Mouse (Mus musculus): ENCODE measurements around the gene Ovol1. TPM values are rescaled to one million over a fixed set of nuclear protein-coding genes. Genes with fewer than 3 reads are reported as not detected.

Gene Ovol1
- polyA plus RNA-seq, 1 experiment from 2014 or later = 0.89 TPM

DNA sequence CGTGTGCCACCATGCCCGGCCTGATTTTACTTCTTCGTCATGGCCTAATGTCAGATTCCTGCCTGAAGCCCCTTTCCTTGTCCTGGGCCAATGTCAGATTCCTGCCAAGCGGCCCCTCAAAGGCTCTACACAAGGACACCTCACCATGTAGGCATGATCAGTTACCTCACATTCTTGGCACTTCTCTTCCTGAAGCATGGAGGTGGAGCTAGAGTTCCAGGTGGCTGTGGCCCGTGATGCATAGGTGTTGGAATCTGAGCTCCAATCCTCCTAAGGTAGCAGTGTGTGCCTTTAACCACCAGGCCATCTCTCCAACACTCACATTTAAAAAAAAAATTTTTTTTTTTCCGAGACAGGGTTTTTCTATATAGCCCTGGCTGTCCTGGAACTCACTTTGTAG is 20.3 kb upstream of the Ovol1 start:
- TF ChIP-seq CTCF (IDR thresholded peaks at IDR 0.05; ENCODE audit: low read depth) = no peak
- ATAC-seq (ENCODE audit: insufficient read depth) = no peak

GRCm38 (mm10) chr19:5579971-5580370 is 19.5 kb upstream of the Ovol1 start:
- H3K36me3 ChIP-seq (ENCODE audit: insufficient read depth) = no peaks in the 10 kb centered on the region
- TF ChIP-seq CTCF (IDR thresholded peaks at IDR 0.05; ENCODE audit: low read depth) = no peak
- DNase-seq = no peak
- no peak overlapping the region for H3K9ac ChIP-seq
- no peak overlapping the region for H3K4me3 ChIP-seq (ENCODE audit: low read depth, low read length)
- ATAC-seq (ENCODE audit: insufficient read depth) = no peak
- H3K4me2 ChIP-seq = no peak overlapping the region
- no peaks in the 10 kb centered on the region for H3K9me3 ChIP-seq (ENCODE audit: low read depth, low read length)
- WGBS = 68% methylated on average over 4 of the region's 4 CpGs
- no peak overlapping the region for H3K27ac ChIP-seq (ENCODE audit: low read depth)
- H3K27me3 ChIP-seq (ENCODE audit: insufficient read depth, low read length) = no peaks in the 10 kb centered on the region
- H3K4me1 ChIP-seq (ENCODE audit: insufficient read depth) = no peaks in the 10 kb centered on the region

More for the DNA sequence above, 20.3 kb upstream of the Ovol1 start:
- no peak overlapping the region for H3K4me3 ChIP-seq (ENCODE audit: low read depth, low read length)
- H3K9me3 ChIP-seq (ENCODE audit: low read depth, low read length) = no peaks in the 10 kb centered on the region
- no peak overlapping the region for H3K4me2 ChIP-seq
- H3K9ac ChIP-seq = no peak overlapping the region
- no peaks in the 10 kb centered on the region for H3K36me3 ChIP-seq (ENCODE audit: insufficient read depth)
- no peaks in the 10 kb centered on the region for H3K4me1 ChIP-seq (ENCODE audit: insufficient read depth)
- H3K27ac ChIP-seq (ENCODE audit: low read depth) = no peak overlapping the region
- H3K27me3 ChIP-seq (ENCODE audit: insufficient read depth, low read length) = no peaks in the 10 kb centered on the region
- 77% methylated on average over 6 of the region's 6 CpGs for WGBS
- DNase-seq = no peak

DNA sequence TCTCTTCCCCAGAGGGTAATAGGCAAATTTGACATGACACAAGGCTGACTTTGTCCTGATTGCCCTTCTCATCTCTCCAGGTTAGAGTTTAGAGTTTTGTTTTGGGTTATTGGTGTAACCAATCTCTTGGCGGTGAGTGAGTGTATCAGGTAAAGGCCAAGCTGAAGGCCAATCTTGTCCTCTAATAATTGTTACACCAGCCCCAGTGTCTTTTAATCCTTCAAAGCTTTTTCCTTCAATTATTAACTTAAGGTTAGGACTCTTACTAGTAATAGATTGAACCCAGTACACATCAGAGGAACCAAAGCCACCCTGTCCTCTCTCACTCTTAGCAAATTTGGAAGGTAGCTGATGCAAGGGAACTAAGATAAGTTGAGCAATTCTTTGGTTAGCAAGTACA is 14.9 kb upstream of the Ovol1 start:
- 0 out of 2 replicates have a peak, but pooled peaks cover 6% of the 10 kb centered on the region for H3K36me3 ChIP-seq (ENCODE audit: insufficient read depth)
- no peak overlapping the region for H3K9ac ChIP-seq
- no peak for ATAC-seq (ENCODE audit: insufficient read depth)
- 94% methylated on average over 1 of the region's 1 CpGs for WGBS
- H3K4me1 ChIP-seq (ENCODE audit: insufficient read depth) = no peaks in the 10 kb centered on the region
- no peaks in the 10 kb centered on the region for H3K27me3 ChIP-seq (ENCODE audit: insufficient read depth, low read length)
- H3K27ac ChIP-seq (ENCODE audit: low read depth) = no peak overlapping the region
- H3K4me2 ChIP-seq = no peak overlapping the region
- no peak for TF ChIP-seq CTCF (IDR thresholded peaks at IDR 0.05; ENCODE audit: low read depth)
- no peaks in the 10 kb centered on the region for H3K9me3 ChIP-seq (ENCODE audit: low read depth, low read length)
- no peak overlapping the region for H3K4me3 ChIP-seq (ENCODE audit: low read depth, low read length)
- no peak for DNase-seq

GRCm38 (mm10) chr19:5572331-5573125 is 12.1 kb upstream of the Ovol1 start:
- ATAC-seq (ENCODE audit: insufficient read depth) = no peak
- H3K36me3 ChIP-seq (ENCODE audit: insufficient read depth) = peaks cover 14% of the 10 kb centered on the region; the same call in 1 of the 2 replicates
- no peak overlapping the region for H3K9ac ChIP-seq
- H3K27ac ChIP-seq (ENCODE audit: low read depth) = no peak overlapping the region
- 79% methylated on average over 19 of the region's 19 CpGs for WGBS
- no peaks in the 10 kb centered on the region for H3K9me3 ChIP-seq (ENCODE audit: low read depth, low read length)
- no peak overlapping the region for H3K4me2 ChIP-seq
- H3K4me3 ChIP-seq (ENCODE audit: low read depth, low read length) = no peak overlapping the region
- H3K4me1 ChIP-seq (ENCODE audit: insufficient read depth) = no peaks in the 10 kb centered on the region
- no peaks in the 10 kb centered on the region for H3K27me3 ChIP-seq (ENCODE audit: insufficient read depth, low read length)
- no peak for DNase-seq
- no peak for TF ChIP-seq CTCF (IDR thresholded peaks at IDR 0.05; ENCODE audit: low read depth)

DNA sequence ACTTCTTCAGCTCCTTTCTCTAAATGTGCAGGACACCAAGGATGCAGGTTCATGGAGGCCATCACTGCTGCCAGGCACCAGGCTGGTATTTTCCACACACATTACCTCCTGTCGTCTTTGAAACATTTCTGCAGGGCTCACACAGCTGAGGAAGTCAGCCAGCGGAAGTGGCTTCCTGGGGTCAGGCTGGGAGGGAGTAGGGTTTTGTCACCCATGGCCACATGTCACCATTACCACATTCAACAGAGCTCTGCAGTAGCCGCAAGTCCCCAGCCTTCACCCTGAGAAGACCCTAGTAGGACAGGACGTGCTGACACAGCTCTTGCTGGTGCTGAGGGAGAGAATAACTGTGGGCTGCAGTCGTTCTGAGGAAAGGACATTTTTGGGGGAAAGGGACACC is 11.4 kb upstream of the Ovol1 start:
- no peak for ATAC-seq (ENCODE audit: insufficient read depth)
- Histone ChIP-seq H3K4me2 (no peak overlapping the region), H3K36me3 (ENCODE audit: insufficient read depth) (peaks cover 14% of the 10 kb centered on the region; the same call in 1 of the 2 replicates), H3K27ac (ENCODE audit: low read depth) (no peak overlapping the region), H3K27me3 (ENCODE audit: insufficient read depth, low read length) (no peaks in the 10 kb centered on the region), H3K4me3 (ENCODE audit: low read depth, low read length) (no peak overlapping the region), H3K9me3 (ENCODE audit: low read depth, low read length) (no peaks in the 10 kb centered on the region), H3K4me1 (ENCODE audit: insufficient read depth) (peaks cover 3% of the 10 kb centered on the region), H3K9ac (no peak overlapping the region)
- TF ChIP-seq CTCF (IDR thresholded peaks at IDR 0.05; ENCODE audit: low read depth) = no peak
- 69% methylated on average over 5 of the region's 5 CpGs for WGBS
- peak; percentile 14 for DNase-seq

DNA sequence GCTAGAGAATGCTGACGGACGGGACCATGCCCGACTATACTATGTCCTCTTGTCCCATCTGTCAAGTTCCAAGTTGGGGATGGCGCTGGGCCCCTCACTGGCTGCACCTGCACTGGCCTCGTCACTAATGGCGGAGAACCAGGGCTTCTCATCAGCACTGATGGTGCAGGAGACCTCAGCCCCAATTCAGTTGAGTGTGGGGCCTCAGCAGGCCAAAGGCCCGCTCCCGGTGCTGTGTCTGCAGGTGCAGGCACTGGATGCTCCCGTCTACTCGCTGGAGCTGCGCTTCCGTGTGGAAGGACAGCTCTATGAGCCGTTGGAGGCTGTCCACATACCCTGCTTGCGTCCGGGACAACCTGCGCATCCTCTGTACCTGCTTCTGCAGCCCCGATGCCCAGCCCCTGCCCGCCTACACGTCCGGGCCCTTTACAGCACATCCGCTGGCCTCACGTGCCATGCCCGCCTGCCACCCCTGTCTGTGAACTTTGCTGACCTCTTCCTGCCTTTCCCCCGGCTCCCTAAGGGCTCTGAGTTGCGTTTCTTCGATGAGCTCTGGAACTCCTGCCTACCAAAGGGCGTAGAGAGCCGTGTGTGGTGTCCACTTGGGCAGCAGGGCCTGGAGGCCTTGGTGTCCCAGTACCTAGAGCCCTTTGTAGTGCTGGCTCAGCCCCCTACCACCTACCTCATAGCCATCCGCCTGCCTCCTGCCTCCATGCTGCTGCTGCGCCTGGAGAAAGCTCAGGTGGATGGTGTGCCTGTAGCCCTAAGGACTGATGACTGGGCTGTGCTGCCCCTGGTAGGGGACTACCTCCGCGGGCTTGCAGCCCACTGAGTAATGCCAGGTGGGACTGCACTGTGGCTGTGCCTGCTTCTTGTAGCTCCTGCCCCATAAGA is 10.2 kb upstream of the Ovol1 start:
- Histone ChIP-seq H3K27ac (ENCODE audit: low read depth) (no peak overlapping the region), H3K36me3 (ENCODE audit: insufficient read depth) (peaks cover 14% of the 10 kb centered on the region; the same call in 1 of the 2 replicates), H3K27me3 (ENCODE audit: insufficient read depth, low read length) (no peaks in the 10 kb centered on the region), H3K4me3 (ENCODE audit: low read depth, low read length) (no peak overlapping the region), H3K4me1 (ENCODE audit: insufficient read depth) (peaks cover 4% of the 10 kb centered on the region), H3K9me3 (ENCODE audit: low read depth, low read length) (no peaks in the 10 kb centered on the region), H3K4me2 (no peak overlapping the region), H3K9ac (no peak overlapping the region)
- WGBS = 88% methylated on average over 32 of the region's 32 CpGs
- no peak for DNase-seq
- no peak for ATAC-seq (ENCODE audit: insufficient read depth)
- no peak for TF ChIP-seq CTCF (IDR thresholded peaks at IDR 0.05; ENCODE audit: low read depth)

DNA sequence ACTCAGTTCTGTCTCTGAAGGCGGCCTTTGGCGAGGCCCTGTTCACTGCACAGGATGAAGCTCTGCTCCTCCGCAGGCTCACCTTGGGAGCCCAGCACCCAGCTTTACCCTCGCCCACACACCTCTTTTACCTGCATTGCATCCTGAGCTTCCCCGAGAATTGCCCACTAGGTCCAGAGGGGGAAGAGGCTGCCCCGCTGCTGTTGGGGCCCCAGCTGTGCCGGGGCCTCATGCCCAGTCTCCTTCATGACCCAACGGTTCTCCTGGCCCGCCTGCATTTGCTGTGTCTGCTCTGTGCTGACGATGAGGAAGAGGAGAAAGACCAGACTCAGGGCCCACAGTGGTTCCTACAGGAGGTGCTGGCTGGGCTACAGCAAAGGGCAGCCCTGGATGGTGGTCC is 9.1 kb upstream of the Ovol1 start:
- Histone ChIP-seq H3K27ac (ENCODE audit: low read depth) (no peak overlapping the region), H3K4me2 (no peak overlapping the region; the same call in 1 of the 2 replicates), H3K4me3 (ENCODE audit: low read depth, low read length) (no peak overlapping the region), H3K27me3 (ENCODE audit: insufficient read depth, low read length) (no peaks in the 10 kb centered on the region), H3K9ac (no peak overlapping the region), H3K4me1 (ENCODE audit: insufficient read depth) (peaks cover 4% of the 10 kb centered on the region), H3K36me3 (ENCODE audit: insufficient read depth) (peaks cover 14% of the 10 kb centered on the region; the same call in 1 of the 2 replicates), H3K9me3 (ENCODE audit: low read depth, low read length) (no peaks in the 10 kb centered on the region)
- ATAC-seq (ENCODE audit: insufficient read depth) (no peak), DNase-seq (no peak)
- 82% methylated on average over 10 of the region's 10 CpGs for WGBS
- no peak for TF ChIP-seq CTCF (IDR thresholded peaks at IDR 0.05; ENCODE audit: low read depth)
